Mouse (Mus musculus) bone marrow macrophage, adult 2 months (primary cell): ENCODE results near the gene Bcl2l13.

Experiments
- CTCF ChIP-seq: IDR thresholded peaks from 2 replicates; pipeline ENCODE4 v1.5.1; 2012; ENCODE audit warnings: low read depth, mild to moderate bottlenecking, low read length, moderate library complexity
- POLR2A ChIP-seq: IDR thresholded peaks from 2 replicates; pipeline ENCODE4 v1.6.1; 2012; ENCODE audit warnings: mild to moderate bottlenecking, low read depth, low read length, borderline replicate concordance

DNA sequence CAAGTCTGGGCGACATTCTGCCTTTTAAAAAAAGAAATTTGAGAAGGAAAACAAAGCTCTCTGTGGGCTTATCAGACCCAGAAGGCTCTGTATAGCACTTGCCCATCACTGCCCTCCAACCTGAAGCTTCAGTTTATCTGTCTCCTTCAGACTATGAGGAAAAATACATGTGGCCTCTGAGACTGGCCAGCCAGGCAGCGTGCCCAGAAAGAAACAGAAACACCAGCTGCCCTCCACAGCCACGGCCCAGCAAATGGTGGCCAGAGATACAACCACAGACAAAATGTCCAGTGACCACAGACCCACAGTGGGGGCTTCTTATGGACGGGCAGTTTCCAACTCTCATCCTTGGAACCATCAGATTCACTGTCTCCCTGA is 78.5 kb downstream of the Bcl2l13 start:
- TF ChIP-seq POLR2A (no peak), CTCF (no peak)
